Mouse (Mus musculus) CH12.LX (cell line): Measurements from ENCODE around the gene Sipa1l2. TPM values are rescaled to one million over a fixed set of nuclear protein-coding genes. Genes with fewer than 3 reads are reported as not detected.
A peak's percentile ranks its signal among the peaks of the same experiment; 100 is the strongest.

Experiments
- DNase-seq: peaks from one replicate; pipeline ENCODE4 v3.0.0-alpha.2; 2013; ENCODE audit errors: extremely low read depth
- H3K27ac ChIP-seq: 2 replicates; pipeline ENCODE4 v1.5.1; 2012; ENCODE audit warnings: low read depth, mild to moderate bottlenecking, control low read depth, moderate library complexity; ENCODE audit not compliant: insufficient read depth
- H3K27me3 ChIP-seq: replicated peaks from 2 replicates; pipeline ENCODE3; 2012; ENCODE audit warnings: inconsistent platforms
- H3K36me3 ChIP-seq, 2 experiments: replicated peaks in 1 of 2; 2 replicates each; pipeline versions ENCODE3 to v1.6.1; 2012; ENCODE audit warnings: inconsistent platforms in 1 of 2, low read length in 1 of 2, mild to moderate bottlenecking in 1 of 2, mixed read lengths in 1 of 2, moderate library complexity in 1 of 2; ENCODE audit not compliant: control insufficient read depth in 1 of 2, insufficient read depth in 1 of 2
- H3K4me1 ChIP-seq, 2 experiments: 2 replicates each; pipeline ENCODE4 v1.6.1; 2012; ENCODE audit warnings: inconsistent platforms in 1 of 2, moderate library complexity in 1 of 2; ENCODE audit not compliant: insufficient read depth in 2 of 2, control insufficient read depth in 1 of 2
- H3K4me2 ChIP-seq: 2 replicates; pipeline ENCODE4 v1.6.1; 2012; ENCODE audit warnings: low read depth, mild to moderate bottlenecking, control low read depth; ENCODE audit not compliant: poor library complexity, insufficient read depth, severe bottlenecking
- H3K4me3 ChIP-seq, 3 experiments: fragments of 150-350 bp in 1 of 3; sonication (generic) in 1 of 3; replicated peaks in 1 of 3; 2 replicates each; pipeline versions ENCODE3 to v1.5.1; 2011 to 2012; ENCODE audit warnings: low read depth in 2 of 3, low read length in 2 of 3, mild to moderate bottlenecking in 2 of 3, moderate library complexity in 2 of 3, control low read depth in 1 of 3, improper control_type of control experiment in 1 of 3, inconsistent platforms in 1 of 3, mixed read lengths in 1 of 3; ENCODE audit not compliant: poor library complexity in 1 of 3
- H3K79me2 ChIP-seq: replicated peaks from 2 replicates; pipeline ENCODE4 v1.6.1; 2012; ENCODE audit warnings: mild to moderate bottlenecking, moderate library complexity; ENCODE audit not compliant: control insufficient read depth, poor library complexity, insufficient read depth, severe bottlenecking; ENCODE audit errors: extremely low read depth
- H3K9ac ChIP-seq: 2 replicates; pipeline ENCODE4 v1.6.1; 2012; ENCODE audit warnings: low read depth, mild to moderate bottlenecking, control low read depth, moderate library complexity; ENCODE audit not compliant: insufficient read depth
- H3K9me3 ChIP-seq: replicated peaks from 2 replicates; pipeline ENCODE3; 2012; ENCODE audit warnings: low read length, inconsistent platforms, mixed read lengths
- BHLHE40 ChIP-seq: IDR thresholded peaks from 2 replicates; pipeline ENCODE4 v1.6.1; 2011; ENCODE audit warnings: mild to moderate bottlenecking, low read depth, low read length, improper control_type of control experiment
- CHD2 ChIP-seq: IDR thresholded peaks from 2 replicates; pipeline ENCODE4 v1.6.1; 2011; ENCODE audit warnings: low read length, improper control_type of control experiment
- CTCF ChIP-seq, 2 experiments: IDR thresholded peaks in 1 of 2; conservative IDR thresholded peaks in 1 of 2; 2 replicates each; pipeline ENCODE4 v1.5.1; 2011 to 2012; ENCODE audit warnings: low read depth in 2 of 2, low read length in 2 of 2, improper control_type of control experiment in 1 of 2, inconsistent platforms in 1 of 2, mild to moderate bottlenecking in 1 of 2, moderate library complexity in 1 of 2
- ELF1 ChIP-seq: IDR thresholded peaks from 2 replicates; pipeline ENCODE4 v1.6.1; 2014; ENCODE audit warnings: low read depth, mild to moderate bottlenecking, inconsistent platforms, low read length, improper control_type of control experiment
- ETS1 ChIP-seq: conservative IDR thresholded peaks from 2 replicates; pipeline ENCODE4 v1.6.1; 2012; ENCODE audit warnings: low read depth, mild to moderate bottlenecking, inconsistent platforms, low read length, improper control_type of control experiment, moderate library complexity
- GABPA ChIP-seq: IDR thresholded peaks from 2 replicates; pipeline ENCODE4 v1.6.1; 2012; ENCODE audit warnings: low read depth, low read length, improper control_type of control experiment, inconsistent platforms; ENCODE audit not compliant: insufficient replicate concordance
- IRF4 ChIP-seq: IDR thresholded peaks from 2 replicates; pipeline ENCODE4 v1.6.1; 2014; ENCODE audit warnings: low read depth, mild to moderate bottlenecking, inconsistent platforms, low read length, improper control_type of control experiment
- JUN ChIP-seq: IDR thresholded peaks from 2 replicates; pipeline ENCODE4 v1.6.1; 2011; ENCODE audit warnings: low read depth, mild to moderate bottlenecking, low read length, improper control_type of control experiment, moderate library complexity; ENCODE audit not compliant: insufficient read depth
- KAT2A ChIP-seq: IDR thresholded peaks from 2 replicates; pipeline ENCODE4 v1.6.1; 2012; ENCODE audit warnings: low read length, improper control_type of control experiment, inconsistent platforms; ENCODE audit not compliant: insufficient replicate concordance
- MAX ChIP-seq: IDR thresholded peaks from 2 replicates; pipeline ENCODE4 v1.6.1; 2011; ENCODE audit warnings: low read length, improper control_type of control experiment
- MEF2A ChIP-seq: IDR thresholded peaks from 2 replicates; pipeline ENCODE4 v1.6.1; 2014; ENCODE audit warnings: low read depth, mild to moderate bottlenecking, inconsistent platforms, low read length, improper control_type of control experiment, borderline replicate concordance
- NELFE ChIP-seq: IDR thresholded peaks from 2 replicates; pipeline ENCODE4 v1.6.1; 2011; ENCODE audit warnings: low read depth, low read length, improper control_type of control experiment
- NRF1 ChIP-seq: IDR thresholded peaks from 2 replicates; pipeline ENCODE4 v1.6.1; 2014; ENCODE audit warnings: low read depth, mild to moderate bottlenecking, inconsistent platforms, low read length, improper control_type of control experiment, moderate library complexity
- POLR2A ChIP-seq: IDR thresholded peaks from 2 replicates; pipeline ENCODE4 v1.6.1; 2011; ENCODE audit warnings: low read depth, mild to moderate bottlenecking, improper control_type of control experiment, low read length
- POLR2AphosphoS2 ChIP-seq: IDR thresholded peaks from 2 replicates; pipeline ENCODE4 v1.6.1; 2011; ENCODE audit warnings: low read depth, low read length, improper control_type of control experiment
- SIN3A ChIP-seq: IDR thresholded peaks from 2 replicates; pipeline ENCODE4 v1.6.1; 2012; ENCODE audit warnings: low read length, improper control_type of control experiment, inconsistent platforms
- TCF12 ChIP-seq: IDR thresholded peaks from 2 replicates; pipeline ENCODE4 v1.6.1; 2014; ENCODE audit warnings: low read depth, mild to moderate bottlenecking, inconsistent platforms, low read length, improper control_type of control experiment
- ZKSCAN1 ChIP-seq: IDR thresholded peaks from 2 replicates; pipeline ENCODE4 v1.6.1; 2012; ENCODE audit warnings: low read depth, inconsistent platforms, low read length, improper control_type of control experiment, borderline replicate concordance
- dilution Hi-C: fragments of 300-500 bp; cut with MboI; formaldehyde crosslinking; loops from 2 replicates; pipeline ENCODE4 v1.14.3; 2020; ENCODE audit warnings: low sequenced_read_pairs; ENCODE audit not compliant: extremely low pct_unique_long_range_greater_than_20kb, extremely low pct_ligation_motif_present
- in situ Hi-C: fragments of 300-500 bp; cut with MboI; formaldehyde crosslinking; loops from 3 replicates; pipeline ENCODE4 v1.14.3; 2019; ENCODE audit warnings: low sequenced_read_pairs, low pct_ligation_motif_present, low pct_unique_long_range_greater_than_20kb, mixed read lengths
- polyA plus RNA-seq: library from polyadenylated mRNA; unstranded; fragments of >175 nt; gene quantifications from 2 replicates; pipeline ENCODE4 v1.2.1, GENCODE M21; 2012; ENCODE audit warnings: low read depth; ENCODE audit not compliant: insufficient read length
- total RNA-seq, 2 experiments: library from RNA; depleted of rRNA; stranded (reverse); fragments of 300-350 nt in 1 of 2; fragments of >200 nt in 1 of 2; gene quantifications; 2 replicates each; pipeline ENCODE4 v1.2.3; 2012 to 2014

Gene Sipa1l2
- total and polyA plus RNA-seq, 3 experiments = 2.0 to 5.6 (median 2.7) TPM

DNA sequence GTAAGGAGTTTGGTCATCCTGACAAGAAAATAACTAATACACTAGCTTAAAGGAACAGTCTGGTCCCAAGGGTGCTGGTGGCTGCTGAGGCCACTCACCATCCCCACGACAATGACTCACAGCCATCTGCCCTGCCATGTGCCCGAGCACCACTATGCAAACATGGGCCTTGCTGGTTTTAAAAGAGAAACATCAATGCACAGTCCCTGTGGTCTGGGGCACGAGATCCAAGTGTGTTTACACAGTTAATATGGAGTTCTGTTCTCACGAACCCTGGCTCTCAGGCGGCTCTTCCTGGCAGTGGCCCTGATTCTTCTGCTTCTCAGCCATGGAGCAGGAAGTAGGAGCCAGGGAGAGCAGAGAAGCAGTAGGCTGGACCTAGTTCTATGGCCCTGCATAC lies 159.0 kb downstream of the Sipa1l2 start:
- in situ Hi-C loops = no loop called here
- H3K27ac ChIP-seq = no peak overlapping the region

DNA sequence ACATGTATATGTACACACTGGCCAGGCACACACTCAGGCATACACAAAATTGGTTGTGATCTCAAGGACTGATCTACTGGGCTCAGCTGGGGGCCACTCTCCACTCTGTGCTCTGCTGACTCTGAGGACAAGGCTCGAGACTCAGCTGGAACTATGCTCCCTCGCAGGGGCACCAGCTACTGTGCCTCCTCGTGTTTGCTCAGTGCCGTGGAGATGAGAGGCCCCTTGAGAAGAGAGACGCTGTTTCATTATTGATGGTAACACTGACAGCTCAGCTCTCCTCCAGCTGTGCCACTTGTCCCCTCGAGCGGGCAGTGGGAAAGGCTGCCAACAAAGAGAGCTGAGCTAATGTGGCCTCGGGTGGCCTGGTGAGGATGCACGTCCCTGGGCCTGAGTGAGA lies 161.9 kb downstream of the Sipa1l2 start:
- Histone ChIP-seq H3K4me2 (no peak overlapping the region), H3K36me3 (no peaks in the 10 kb centered on the region), H3K27ac (no peak overlapping the region), H3K27me3 (no peaks in the 10 kb centered on the region), H3K4me1 (peaks cover 17 to 41% of the 10 kb centered on the region in 2 experiments), H3K79me2 (no peaks in the 10 kb centered on the region), H3K9ac (no peak overlapping the region), H3K9me3 (peaks cover 11% of the 10 kb centered on the region), H3K4me3 (no peak overlapping the region)
- no peak for DNase-seq
- no peak for TF ChIP-seq NELFE
- no peak for TF ChIP-seq MAX
- no peak for TF ChIP-seq GABPA
- no peak for TF ChIP-seq IRF4
- TF ChIP-seq POLR2A = no peak
- no peak for TF ChIP-seq JUN
- no peak for TF ChIP-seq CTCF (conservative IDR thresholded peaks at IDR 0.05 in 1 of 2, IDR thresholded peaks at IDR 0.05 in 1 of 2; ENCODE audit: low read depth in 2 of 2, low read length in 2 of 2)
- TF ChIP-seq NRF1 = no peak
- TF ChIP-seq BHLHE40 = no peak
- no peak for TF ChIP-seq MEF2A
- no peak for TF ChIP-seq CHD2
- TF ChIP-seq ELF1 = no peak
- TF ChIP-seq KAT2A = no peak
- TF ChIP-seq ZKSCAN1 = no peak
- no peak for TF ChIP-seq TCF12
- no peak for TF ChIP-seq SIN3A
- in situ Hi-C loops (no loop called here), dilution Hi-C loops (no loop called here)

More for the DNA sequence above, 159.0 kb downstream of the Sipa1l2 start:
- TF ChIP-seq BHLHE40 (peak; percentile 92), ETS1 (peak; percentile 78), IRF4 (no peak), POLR2AphosphoS2 (no peak), MAX (0 out of 2 replicates have a peak, but pooled peaks have one; percentile 28)
- TF ChIP-seq, all 38 proteins: peak for 3
- dilution Hi-C loops = no loop called here
- Histone ChIP-seq H3K79me2 (no peaks in the 10 kb centered on the region), H3K36me3 (no peaks in the 10 kb centered on the region), H3K9me3 (peaks cover 5% of the 10 kb centered on the region), H3K4me2 (no peak overlapping the region), H3K27me3 (no peaks in the 10 kb centered on the region), H3K9ac (no peak overlapping the region), H3K4me1 (peaks cover 17 to 46% of the 10 kb centered on the region in 2 experiments), H3K4me3 (no peak overlapping the region)
- DNase-seq = peak; percentile 44
